Mouse (Mus musculus): Measurements from ENCODE around the gene Gatc. TPM values are rescaled to one million over a fixed set of nuclear protein-coding genes. Genes with fewer than 3 reads are reported as not detected.
A peak's percentile ranks its signal among the peaks of the same experiment; 100 is the strongest.
"Not testable (repeated sequence)": the region's sequence is repeated elsewhere in the genome, so short reads cannot be mapped to it uniquely, and the experiment has no call there.

Gatc gene
- total RNA-seq, 2 experiments from 2014 or later = 20.3 to 21.7 TPM

GRCm38 (mm10) chr5:115341314-115342165, 562 bp upstream of the Gatc start:
- intact Hi-C loops (cut with DNase I) = loop anchor here (2.0 to 5.0 kb wide), 2 partner anchors 15 to 39 kb away; partner anchors contain the start of genes Dynll1 and Srsf9
- DNase-seq (ENCODE audit: low spot score in 2 of 2) = no peak

GRCm38 (mm10) chr5:115340007-115340406, 971 bp downstream of the Gatc start:
- no peak for DNase-seq (ENCODE audit: low spot score in 2 of 2)
- intact Hi-C loops (cut with DNase I) = loop anchor here (2.0 to 5.0 kb wide), 2 partner anchors 13 to 38 kb away; partner anchors contain the start of genes Dynll1 and Srsf9

- intact Hi-C loops (cut with DNase I) = no loop called here
- no peak for DNase-seq (ENCODE audit: low spot score in 2 of 2)
Observed at GRCm38 (mm10) chr5:115333626-115334025, 7.4 kb downstream of the Gatc start.

GRCm38 (mm10) chr5:115330955-115331354, 10.0 kb downstream of the Gatc start:
- DNase-seq (ENCODE audit: low spot score in 2 of 2) = no peak
- intact Hi-C loops (cut with DNase I) = no loop called here

GRCm38 (mm10) chr5:115327610-115328548, 13.1 kb downstream of the Gatc start:
- DNase-seq (ENCODE audit: low spot score in 2 of 2) = peak in 1 of 2 experiments; percentile 47
- intact Hi-C loops (cut with DNase I) = loop anchor here (1.0 to 2.0 kb wide), 3 partner anchors 9 to 27 kb away; partner anchors contain the start of genes Dynll1, Gatc and Triap1

GRCm38 (mm10) chr5:115326875-115327609, 13.9 kb downstream of the Gatc start, which contains the start of gene Srsf9:
Gene Srsf9 (plus strand): TSS chr5:115327177.
- DNase-seq (ENCODE audit: low spot score in 2 of 2) = peak; percentile 94 to 95
- intact Hi-C loops (cut with DNase I) = loop anchor here (1.0 to 2.0 kb wide), 3 partner anchors 8 to 26 kb away; partner anchors contain the start of genes Dynll1, Gatc and Triap1

- no peak for DNase-seq (ENCODE audit: low spot score in 2 of 2)
- intact Hi-C loops (cut with DNase I) = loop anchor here (2.0 kb wide), 2 partner anchors 14 to 26 kb away; partner anchors contain the start of genes Dynll1, Gatc and Triap1
Observed at GRCm38 (mm10) chr5:115326256-115326831, 14.6 kb downstream of the Gatc start.

GRCm38 (mm10) chr5:115319004-115319940, 21.7 kb downstream of the Gatc start:
- DNase-seq (ENCODE audit: low spot score in 2 of 2) = peak; percentile 88
- intact Hi-C loops (cut with DNase I) = loop anchor here (1.0 to 2.0 kb wide), 2 partner anchors 8 to 18 kb away; partner anchors contain the start of genes Dynll1 and Srsf9

GRCm38 (mm10) chr5:115317645-115318328, 23.2 kb downstream of the Gatc start:
- DNase-seq (ENCODE audit: low spot score in 2 of 2) = no peak
- intact Hi-C loops (cut with DNase I) = loop anchor here (2.0 kb wide), 1 partner anchor 17 kb away; the partner anchor contains the start of gene Dynll1

- intact Hi-C loops (cut with DNase I) = no loop called here
- DNase-seq (ENCODE audit: low spot score in 2 of 2) = no peak
Observed at GRCm38 (mm10) chr5:115316968-115317644, 23.9 kb downstream of the Gatc start.

GRCm38 (mm10) chr5:115313668-115313943, 27.4 kb downstream of the Gatc start:
- DNase-seq (ENCODE audit: low spot score in 2 of 2) = no peak
- intact Hi-C loops (cut with DNase I) = no loop called here

GRCm38 (mm10) chr5:115312816-115313667, 27.9 kb downstream of the Gatc start:
- DNase-seq (ENCODE audit: low spot score in 2 of 2) = no peak
- intact Hi-C loops (cut with DNase I) = no loop called here

- DNase-seq (ENCODE audit: low spot score in 2 of 2) = no peak
- intact Hi-C loops (cut with DNase I) = no loop called here
Observed at GRCm38 (mm10) chr5:115312354-115312753, 28.6 kb downstream of the Gatc start.

- intact Hi-C loops (cut with DNase I) = loop anchor here (5.0 kb wide), 1 partner anchor 40 kb away; the partner anchor contains the start of genes Gatc and Triap1
- not testable (repeated sequence) for DNase-seq (ENCODE audit: low spot score in 2 of 2)
Observed at GRCm38 (mm10) chr5:115302190-115302589, 38.8 kb downstream of the Gatc start.

GRCm38 (mm10) chr5:115301615-115302014, 39.4 kb downstream of the Gatc start:
- DNase-seq (ENCODE audit: low spot score in 2 of 2) = peak in 1 of 2 experiments; percentile 17
- intact Hi-C loops (cut with DNase I) = loop anchor here (2.0 to 5.0 kb wide), 4 partner anchors 17 to 41 kb away; partner anchors contain the start of genes Gatc, Srsf9 and Triap1

All from left cerebral cortex, postnatal 36 days (tissue).